Mouse (Mus musculus) liver, adult 2 months (tissue): ENCODE measurements around the gene Gpatch2.

ENCODE experiments used
- CTCF ChIP-seq: fragments of 200-500 bp; IDR thresholded peaks from 2 replicates; pipeline ENCODE4 v1.5.1; 2011; ENCODE audit warnings: low read depth, low read length, control low read depth
- POLR2A ChIP-seq: fragments of 200-500 bp; IDR thresholded peaks from 2 replicates; pipeline ENCODE4 v1.6.1; 2011; ENCODE audit warnings: low read length, control low read depth; ENCODE audit not compliant: insufficient read depth; ENCODE audit errors: extremely low read depth

DNA sequence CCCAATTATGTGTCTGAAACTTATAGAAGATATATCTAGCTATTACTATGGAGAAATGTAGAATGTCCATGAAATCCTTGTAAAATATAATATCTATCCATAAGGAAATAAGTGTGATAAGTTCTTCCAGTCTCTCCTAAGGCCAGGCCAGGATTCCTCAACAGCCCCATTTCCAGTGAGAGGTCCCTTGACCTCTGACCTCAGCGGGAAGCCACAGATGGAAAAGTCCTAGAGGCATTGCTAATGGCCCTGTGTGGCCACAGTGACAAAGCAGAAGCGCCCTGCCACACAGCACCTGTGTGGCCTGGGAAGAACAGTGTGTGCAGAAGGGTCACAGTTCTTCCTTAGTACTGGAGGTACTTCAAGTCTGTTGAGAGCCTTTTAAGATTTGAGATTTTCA, 127.2 kb downstream of the Gpatch2 start:
- TF ChIP-seq CTCF (no peak), POLR2A (no peak)
